Mouse (Mus musculus): ENCODE measurements at regions not wholly inside any gene's neighbourhood (a gene's known extent, or its start where the extent isn't known, plus 50 kb on each side); places are given as distances from the start of the nearest gene placed in this dataset.

- TF ChIP-seq CTCF (IDR thresholded peaks at IDR 0.05; ENCODE audit: borderline replicate concordance, control insufficient read depth, extremely low read depth, insufficient read depth, low read length, poor library complexity), result no peak
- TF ChIP-seq POLR2A (IDR thresholded peaks at IDR 0.05; ENCODE audit: control insufficient read depth, extremely low read depth, insufficient read depth, low read length, poor library complexity), result no peak
These were observed 85.4 kb upstream of the Gm34302 start for GRCm38 (mm10) chr3:63569004-63569596.

All from thymus, adult 2 months (tissue).